Mouse (Mus musculus) testis, adult 2 months (tissue): ENCODE measurements around the gene Pip5k1b. TPM values are rescaled to one million over a fixed set of nuclear protein-coding genes. Genes with fewer than 3 reads are reported as not detected.

Source experiments
- H3K27ac ChIP-seq: fragments of 200-500 bp; 2 replicates; pipeline ENCODE4 v1.5.1; 2012; ENCODE audit warnings: low read depth, low read length; ENCODE audit not compliant: control insufficient read depth, insufficient read depth
- H3K27me3 ChIP-seq: fragments of 200-500 bp; 2 replicates; pipeline ENCODE4 v1.6.1; 2012; ENCODE audit warnings: mild to moderate bottlenecking, low read length, moderate library complexity; ENCODE audit not compliant: control insufficient read depth, insufficient read depth
- H3K36me3 ChIP-seq: fragments of 200-500 bp; 2 replicates; pipeline ENCODE4 v1.6.1; 2012; ENCODE audit warnings: mild to moderate bottlenecking, low read length; ENCODE audit not compliant: control insufficient read depth, insufficient read depth
- H3K4me1 ChIP-seq: fragments of 200-500 bp; 2 replicates; pipeline ENCODE4 v1.6.1; 2012; ENCODE audit warnings: low read length; ENCODE audit not compliant: control insufficient read depth, insufficient read depth
- H3K4me3 ChIP-seq: fragments of 200-500 bp; 2 replicates; pipeline ENCODE4 v1.5.1; 2012; ENCODE audit warnings: low read depth, mild to moderate bottlenecking, low read length, moderate library complexity, mixed read lengths; ENCODE audit not compliant: control insufficient read depth
- CTCF ChIP-seq: fragments of 200-500 bp; IDR thresholded peaks from 2 replicates; pipeline ENCODE4 v1.5.1; 2012; ENCODE audit warnings: low read depth, mild to moderate bottlenecking, inconsistent platforms, low read length, moderate library complexity; ENCODE audit not compliant: control insufficient read depth, insufficient read depth, insufficient replicate concordance
- POLR2A ChIP-seq: fragments of 200-500 bp; IDR thresholded peaks from 2 replicates; pipeline ENCODE4 v1.6.1; 2012; ENCODE audit warnings: low read depth, mild to moderate bottlenecking, inconsistent platforms, low read length, moderate library complexity; ENCODE audit not compliant: control insufficient read depth
- polyA plus RNA-seq: library from polyadenylated mRNA; depleted of rRNA; stranded (reverse); fragments of >200 nt; gene quantifications from 2 replicates; pipeline ENCODE4 v1.2.3, GENCODE M21; 2012

The Pip5k1b gene
- polyA plus RNA-seq, 1 experiment = 6.1 TPM

DNA sequence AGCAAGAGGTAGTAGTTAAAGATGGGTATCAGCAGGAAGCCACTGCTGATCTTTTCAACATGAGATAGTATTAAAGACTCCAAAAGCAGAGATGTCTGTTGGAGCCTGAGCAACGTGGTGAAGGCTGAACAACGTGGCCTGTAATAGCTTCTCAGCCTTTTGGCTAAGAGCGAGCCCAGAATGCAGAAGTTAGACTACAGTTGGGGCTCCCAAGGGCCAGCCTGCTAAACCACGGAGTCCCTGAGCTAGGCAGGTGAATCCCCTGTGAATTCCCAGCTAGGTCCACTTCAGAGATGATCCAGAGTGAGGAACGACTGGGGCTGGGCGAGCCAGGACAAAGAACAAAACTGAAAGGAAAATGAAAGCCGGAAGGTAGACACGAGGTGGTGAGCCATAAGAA lies 104.9 kb downstream of the Pip5k1b start:
- H3K27me3 ChIP-seq = no peaks in the 10 kb centered on the region
- no peak for TF ChIP-seq POLR2A
- no peak for TF ChIP-seq CTCF
- no peaks in the 10 kb centered on the region; the same call in 1 of the 2 replicates for H3K4me1 ChIP-seq
- H3K27ac ChIP-seq = no peak overlapping the region
- H3K4me3 ChIP-seq = no peak overlapping the region
- H3K36me3 ChIP-seq = no peaks in the 10 kb centered on the region

DNA sequence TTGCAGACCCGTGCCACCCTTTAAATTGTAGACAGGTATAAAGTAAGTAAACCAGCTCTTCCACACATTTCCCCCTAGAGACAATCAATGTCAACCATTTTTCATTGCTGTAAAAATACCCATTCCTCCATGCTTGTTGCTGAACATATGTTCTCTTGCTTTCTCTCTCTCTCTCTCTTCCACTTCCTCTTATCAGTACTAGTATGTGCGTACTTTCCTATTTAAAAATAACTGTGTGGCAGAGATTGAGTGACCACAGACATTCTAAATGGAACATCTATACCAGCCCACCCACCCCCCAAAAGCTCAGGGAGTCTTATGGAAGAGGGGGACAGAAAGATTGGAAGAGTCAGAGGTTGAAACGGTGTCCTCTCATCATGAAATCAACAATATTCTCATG lies 111.3 kb downstream of the Pip5k1b start:
- TF ChIP-seq POLR2A (no peak), CTCF (no peak)
- H3K27me3 ChIP-seq = no peaks in the 10 kb centered on the region
- no peaks in the 10 kb centered on the region for H3K36me3 ChIP-seq
- no peak overlapping the region for H3K4me3 ChIP-seq
- no peak overlapping the region for H3K27ac ChIP-seq
- H3K4me1 ChIP-seq = no peaks in the 10 kb centered on the region

DNA sequence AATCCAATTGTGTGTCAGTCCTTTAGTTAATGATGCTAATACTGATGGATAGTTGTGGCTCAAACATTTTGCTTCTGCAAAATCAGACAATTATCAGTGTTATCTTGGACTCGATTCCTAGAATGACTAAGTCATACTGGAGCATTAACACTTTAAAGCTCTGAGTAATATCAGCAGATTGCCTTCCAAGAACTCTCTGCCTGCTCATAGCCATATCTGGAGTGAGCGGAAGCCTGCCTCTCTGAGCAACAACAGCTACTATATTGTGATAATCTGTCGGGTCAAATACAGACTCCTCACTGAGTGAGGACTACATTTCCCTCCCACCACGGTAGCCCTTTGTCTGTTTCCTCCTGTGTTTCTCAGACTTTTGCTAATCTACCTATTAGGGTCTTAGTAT lies 116.0 kb downstream of the Pip5k1b start:
- TF ChIP-seq CTCF = no peak
- no peak for TF ChIP-seq POLR2A
- no peaks in the 10 kb centered on the region for H3K4me1 ChIP-seq
- no peaks in the 10 kb centered on the region for H3K27me3 ChIP-seq

DNA sequence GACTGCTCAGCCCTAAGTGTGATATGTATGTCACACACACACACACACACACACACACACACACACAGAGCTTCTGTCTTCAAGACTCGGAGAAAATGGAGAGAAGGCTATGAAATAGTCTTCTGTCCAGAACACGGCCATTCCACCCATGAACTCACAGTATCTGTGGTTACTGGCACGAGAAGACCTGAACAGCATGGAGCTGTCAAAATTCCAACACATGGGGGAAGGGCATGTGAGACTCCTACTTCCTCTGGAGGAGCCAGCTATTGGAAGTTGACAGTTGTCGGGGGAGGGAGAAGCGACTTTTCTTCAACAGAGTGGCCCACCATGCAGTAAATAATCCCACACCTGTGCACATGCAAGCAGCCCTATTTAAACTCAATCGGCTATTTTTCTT lies 121.4 kb downstream of the Pip5k1b start:
- no peaks in the 10 kb centered on the region for H3K27me3 ChIP-seq
- no peaks in the 10 kb centered on the region for H3K4me1 ChIP-seq
- H3K36me3 ChIP-seq = no peaks in the 10 kb centered on the region
- H3K4me3 ChIP-seq = no peak overlapping the region
- TF ChIP-seq POLR2A (no peak), CTCF (no peak)
- no peak overlapping the region for H3K27ac ChIP-seq

More for the DNA sequence above, 116.0 kb downstream of the Pip5k1b start:
- Histone ChIP-seq H3K36me3 (no peaks in the 10 kb centered on the region), H3K4me3 (no peak overlapping the region), H3K27ac (no peak overlapping the region)

DNA sequence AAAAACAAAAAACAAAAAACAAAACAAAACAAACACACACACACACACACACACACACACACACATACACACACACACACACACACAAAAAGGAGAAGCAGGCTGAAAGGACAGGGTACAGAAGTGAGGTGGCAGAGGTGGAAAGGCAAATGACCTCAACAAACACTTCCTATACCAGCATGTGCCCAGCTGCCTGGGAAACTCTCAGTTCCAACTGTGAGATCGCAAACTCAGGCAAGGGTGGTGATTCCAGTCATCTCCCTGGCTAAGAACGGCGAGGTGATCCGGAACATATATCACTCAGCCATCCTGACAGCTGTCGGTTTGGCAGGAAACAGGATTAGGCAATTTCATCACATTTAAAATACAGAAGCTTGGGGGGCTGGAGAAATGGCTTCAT lies 123.2 kb downstream of the Pip5k1b start:
- Histone ChIP-seq H3K27me3 (no peaks in the 10 kb centered on the region), H3K4me3 (no peak overlapping the region), H3K36me3 (no peaks in the 10 kb centered on the region), H3K4me1 (no peaks in the 10 kb centered on the region), H3K27ac (no peak overlapping the region)
- TF ChIP-seq POLR2A (no peak), CTCF (no peak)

DNA sequence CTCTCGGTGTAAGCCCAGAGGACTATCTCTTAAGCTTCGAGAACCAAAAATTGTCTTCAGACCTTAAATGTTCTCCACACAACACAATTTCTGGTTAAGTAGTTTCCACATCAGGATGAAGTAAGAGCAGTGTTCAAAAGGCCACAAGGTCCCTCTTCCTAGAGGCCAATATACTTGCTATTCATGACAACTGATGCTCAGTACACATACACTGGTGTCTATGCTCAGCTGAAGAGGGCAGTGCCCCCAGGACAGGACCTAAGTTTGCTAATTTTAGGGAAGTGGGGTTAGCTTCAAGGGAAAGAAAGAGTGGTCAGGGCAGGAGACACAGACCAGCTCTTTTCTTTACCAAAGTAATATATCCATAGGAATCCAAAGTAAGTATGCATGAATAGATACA lies 124.3 kb downstream of the Pip5k1b start:
- Histone ChIP-seq H3K27ac (no peak overlapping the region), H3K4me3 (no peak overlapping the region), H3K4me1 (no peaks in the 10 kb centered on the region), H3K36me3 (no peaks in the 10 kb centered on the region), H3K27me3 (no peaks in the 10 kb centered on the region)
- no peak for TF ChIP-seq CTCF
- no peak for TF ChIP-seq POLR2A

DNA sequence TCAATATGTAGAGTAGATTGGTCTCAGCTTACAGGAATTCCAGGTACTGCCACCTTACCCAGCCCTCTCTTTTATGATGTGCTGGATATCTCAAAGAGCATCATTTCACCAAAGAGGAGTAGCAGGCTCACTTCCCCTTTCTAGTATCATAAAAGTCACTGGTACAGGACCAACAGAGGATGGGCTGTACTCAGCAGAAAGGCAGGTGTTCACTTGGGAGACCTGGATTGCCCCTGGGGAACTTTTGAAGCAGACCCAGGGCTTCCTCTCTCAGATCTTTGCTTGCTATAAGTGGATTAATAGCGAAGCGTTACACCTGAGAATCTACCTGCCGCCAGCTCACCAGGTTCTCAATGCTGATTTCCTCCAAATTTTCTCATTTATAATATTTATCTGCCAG lies 127.7 kb downstream of the Pip5k1b start:
- no peaks in the 10 kb centered on the region for H3K36me3 ChIP-seq
- H3K4me1 ChIP-seq = no peaks in the 10 kb centered on the region
- no peaks in the 10 kb centered on the region for H3K27me3 ChIP-seq
- no peak overlapping the region for H3K4me3 ChIP-seq
- TF ChIP-seq POLR2A = no peak
- no peak for TF ChIP-seq CTCF
- H3K27ac ChIP-seq = no peak overlapping the region

DNA sequence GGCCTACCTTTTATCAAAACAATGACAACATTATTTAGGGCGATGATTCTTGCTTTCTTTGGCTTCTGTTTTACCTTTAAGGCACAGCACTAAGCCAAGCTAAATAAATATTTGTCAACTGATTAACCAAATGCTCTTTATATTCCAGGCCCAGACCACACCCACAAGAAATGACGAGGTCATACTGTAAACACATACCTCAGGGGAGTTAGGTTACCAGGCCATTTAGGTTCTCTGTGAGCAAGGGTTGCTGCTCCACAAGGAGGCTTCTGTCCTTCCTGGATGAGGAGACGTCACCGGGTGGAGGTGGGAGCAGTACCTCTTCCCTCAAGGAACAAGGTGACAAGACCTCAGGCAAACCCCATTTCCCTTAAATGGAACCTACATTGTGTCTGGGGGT lies 128.4 kb downstream of the Pip5k1b start:
- TF ChIP-seq POLR2A (no peak), CTCF (no peak)
- no peaks in the 10 kb centered on the region for H3K27me3 ChIP-seq
- no peak overlapping the region for H3K4me3 ChIP-seq
- H3K27ac ChIP-seq = no peak overlapping the region
- no peaks in the 10 kb centered on the region for H3K4me1 ChIP-seq
- no peaks in the 10 kb centered on the region for H3K36me3 ChIP-seq
